Comparison of ENCODE assay signal across 9 mouse cellular contexts in the genomic region with DNA sequence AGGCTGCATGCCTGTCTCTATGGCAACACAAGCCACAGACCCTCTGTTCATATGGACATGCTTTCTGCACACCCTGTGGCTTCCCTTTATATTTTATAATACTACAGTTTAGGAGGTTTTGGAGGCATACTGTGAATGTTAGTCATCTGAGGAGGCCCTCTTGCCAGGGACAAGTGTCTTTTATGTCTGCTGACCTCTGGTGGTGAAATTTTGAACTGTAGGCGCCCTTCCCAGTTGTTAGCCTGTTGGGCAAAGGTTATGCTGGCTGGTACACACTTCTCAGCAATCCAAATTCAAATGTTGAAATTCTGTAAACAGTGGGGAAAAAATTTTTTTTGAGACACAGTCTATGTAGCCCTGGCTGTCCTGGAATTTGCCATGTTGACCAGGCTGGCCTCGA. TPM values are rescaled to one million over a fixed set of nuclear protein-coding genes. Genes with fewer than 3 reads are reported as not detected.
DNase-seq lines count a peak whose midpoint lies in the region; ATAC-seq and TF ChIP-seq lines count a peak whose summit lies in the region.
"Had no signal": no experiment of that assay in that cellular context is flagged by ENCODE, and none has a peak within 500 bp of the region (broad histone marks: within the 10 kb centered on the region; RNA-seq: fewer than 3 reads in every experiment).

No protein-coding gene starts in this region.

- peaks cover 1% of the 10 kb centered on the region; the same call in 1 of the 2 replicates for H3K4me1 ChIP-seq in heart, adult 2 months (ENCODE audit: control insufficient read depth, insufficient read depth, low read length)
- no peaks in the 10 kb centered on the region for H3K4me1 ChIP-seq in liver, embryonic 16.5 days (ENCODE audit: control insufficient read depth, low read depth, low read length)

- peak; percentile 96 for TF ChIP-seq CTCF in heart, adult 2 months (IDR thresholded peaks at IDR 0.05)

- ATAC-seq in liver, embryonic 16.5 days (ENCODE audit: low read depth) = peak; percentile 60

- H3K4me3 ChIP-seq in heart, adult 2 months = no peak overlapping the region
- no peak overlapping the region for H3K4me3 ChIP-seq in liver, embryonic 16.5 days (ENCODE audit: low read depth, low read length)
- H3K4me3 ChIP-seq: lung, embryonic 15.5 days had no signal

- no peaks in the 10 kb centered on the region for H3K9me3 ChIP-seq in liver, embryonic 16.5 days (replicated peaks; ENCODE audit: control insufficient read depth, low read length)
- H3K9me3 ChIP-seq: lung, embryonic 15.5 days had no signal

- no peak overlapping the region for H3K27ac ChIP-seq in heart, adult 2 months
- no peak overlapping the region for H3K27ac ChIP-seq in liver, embryonic 16.5 days (ENCODE audit: low read length)
- H3K27ac ChIP-seq: lung, embryonic 15.5 days had no signal

- no peak for TF ChIP-seq EP300 in heart, adult 2 months (IDR thresholded peaks at IDR 0.05; ENCODE audit: insufficient read depth, low read depth, low read length)

- H3K9ac ChIP-seq in heart, adult 2 months (ENCODE audit: low read depth, low read length) = no peak overlapping the region
- H3K9ac ChIP-seq in liver, embryonic 16.5 days (ENCODE audit: low read depth, low read length) = no peak overlapping the region
- H3K9ac ChIP-seq: lung, embryonic 15.5 days had no signal

- no peaks in the 10 kb centered on the region for H3K79me2 ChIP-seq in heart, adult 2 months (replicated peaks; ENCODE audit: control insufficient read depth, insufficient read depth, low read length)

- peak; percentile 81 to 88 for DNase-seq in CD8-positive naive resting alpha-beta T cell, adult 2 months (ENCODE audit: low read depth in 2 of 2, low spot score in 2 of 2)
- peak; percentile 81 to 89 for DNase-seq in adrenal gland, adult 18-20 months (ENCODE audit: low spot score in 2 of 2)
- peak; percentile 92 for DNase-seq in embryo, embryonic 10.5 days (ENCODE audit: low spot score)
- DNase-seq in heart, adult 2 months = peak; percentile 79 to 89
- peak; percentile 90 for DNase-seq in kidney, postnatal 4 days
- DNase-seq in retina, postnatal 1 day = peak; percentile 85
- peak; percentile 91 for DNase-seq in thymus, postnatal 4 days

- WGBS in heart, adult 2 months = 49% methylated on average over 2 of the region's 2 CpGs
- 35% methylated on average over 2 of the region's 2 CpGs for WGBS in liver, embryonic 16.5 days (ENCODE audit: insufficient replicate concordance)

- no peak for TF ChIP-seq POLR2A in heart, adult 2 months (IDR thresholded peaks at IDR 0.05; ENCODE audit: insufficient read depth, low read depth, low read length)

- intact Hi-C loops in heart, adult 2 months (cut with DNase I) = loop anchor here (1.0 to 10.0 kb wide), 3 partner anchors 61 to 158 kb away; no protein-coding TSS in a partner anchor

- no peaks in the 10 kb centered on the region for H3K27me3 ChIP-seq in heart, adult 2 months (ENCODE audit: control insufficient read depth, insufficient read depth, low read length)
- no peaks in the 10 kb centered on the region for H3K27me3 ChIP-seq in liver, embryonic 16.5 days (ENCODE audit: control insufficient read depth, insufficient read depth, low read depth, low read length)
- H3K27me3 ChIP-seq: lung, embryonic 15.5 days had no signal

- no peaks in the 10 kb centered on the region for H3K36me3 ChIP-seq in heart, adult 2 months (ENCODE audit: control insufficient read depth, insufficient read depth, low read length)
- H3K36me3 ChIP-seq in liver, embryonic 16.5 days (ENCODE audit: control insufficient read depth, insufficient read depth) = no peaks in the 10 kb centered on the region
- H3K36me3 ChIP-seq: lung, embryonic 15.5 days had no signal

- no peak overlapping the region for H3K4me2 ChIP-seq in liver, embryonic 16.5 days (ENCODE audit: low read depth, low read length)
- H3K4me2 ChIP-seq: lung, embryonic 15.5 days had no signal

RNA-seq across cellular contexts. Expression of a gene that starts 2.7 kb away (rescaled TPM):
- total RNA-seq in adrenal gland, adult 18-20 months (2021) = 1 to 10 TPM; 1.5 to 2.0 TPM
- under 1 TPM; 0.36 to 0.60 TPM for total RNA-seq in heart, adult 2 months (2021)
- polyA plus RNA-seq in heart, adult 2 months (2012; rRNA removed) = 0.31 and 0.44 TPM in 2 replicates
- 0.04 and 0.07 TPM in 2 replicates for polyA plus RNA-seq in liver, embryonic 16.5 days (2015; fragmentation: Nextera tagmentation; extraction: Ambion mirVana)

RNA-seq across cellular contexts. Expression of a gene that starts 16.3 kb away (rescaled TPM):
- total RNA-seq in adrenal gland, adult 18-20 months (2021) = 100 to 1,000 TPM in 1 of 2 experiments, 10 to 100 TPM in 1; 86.2 to 148 TPM
- 10 to 100 TPM; 22.8 to 23.2 TPM for total RNA-seq in heart, adult 2 months (2021)
- 75.5 and 78.4 TPM in 2 replicates for polyA plus RNA-seq in heart, adult 2 months (2012; rRNA removed)
- polyA plus RNA-seq in liver, embryonic 16.5 days (2015; fragmentation: Nextera tagmentation; extraction: Ambion mirVana) = 120 and 139 TPM in 2 replicates

RNA-seq across cellular contexts. Expression of a gene that starts 27.8 kb away (rescaled TPM):
- total RNA-seq in adrenal gland, adult 18-20 months (2021) = 100 to 1,000 TPM; 628 to 756 TPM
- 100 to 1,000 TPM; 442 to 494 TPM for total RNA-seq in heart, adult 2 months (2021)
- 384 and 453 TPM in 2 replicates for polyA plus RNA-seq in heart, adult 2 months (2012; rRNA removed)
- 64.7 and 67.7 TPM in 2 replicates for polyA plus RNA-seq in liver, embryonic 16.5 days (2015; fragmentation: Nextera tagmentation; extraction: Ambion mirVana)

RNA-seq across cellular contexts. Expression of a gene that starts 36.5 kb away (rescaled TPM):
- 10 to 100 TPM; 61.1 to 62.1 TPM for total RNA-seq in adrenal gland, adult 18-20 months (2021)
- total RNA-seq in heart, adult 2 months (2021) = 10 to 100 TPM; 36.5 to 41.5 TPM
- 9.6 and 17.3 TPM in 2 replicates for polyA plus RNA-seq in heart, adult 2 months (2012; rRNA removed)
- 3.7 TPM in 2 replicates for polyA plus RNA-seq in liver, embryonic 16.5 days (2015; fragmentation: Nextera tagmentation; extraction: Ambion mirVana)
